Mouse (Mus musculus): ENCODE measurements around the gene Chd2. TPM values are rescaled to one million over a fixed set of nuclear protein-coding genes. Genes with fewer than 3 reads are reported as not detected.
A peak's percentile ranks its signal among the peaks of the same experiment; 100 is the strongest.
"Not testable (repeated sequence)": the region's sequence is repeated elsewhere in the genome, so short reads cannot be mapped to it uniquely, and the experiment has no call there.

The Chd2 gene
- polyA plus RNA-seq, 1 experiment from 2014 or later: 44.5 TPM

DNA sequence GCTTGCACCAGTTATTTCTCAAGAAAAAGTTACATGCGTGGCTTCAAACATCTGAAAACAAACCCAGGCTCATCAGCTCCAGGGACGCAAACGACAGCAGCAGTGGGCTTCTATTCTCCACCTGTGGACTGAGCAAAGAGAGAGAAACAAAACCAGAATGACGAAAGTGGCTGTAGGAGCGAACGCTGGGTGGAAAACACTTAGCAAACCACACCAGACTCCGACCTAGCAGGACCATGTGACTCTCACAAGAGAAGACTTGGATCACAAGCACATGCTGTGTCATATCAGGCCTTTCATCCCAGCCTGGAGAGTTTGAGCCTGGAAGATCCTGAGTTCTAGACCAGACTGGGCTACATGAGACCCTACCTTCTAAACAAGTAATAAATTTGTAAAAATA lies 41.8 kb upstream of the Chd2 start:
- Histone ChIP-seq H3K4me1 (ENCODE audit: control insufficient read depth, insufficient read depth, low read length) (peaks cover 37% of the 10 kb centered on the region), H3K9ac (ENCODE audit: low read length) (no peak overlapping the region), H3K4me2 (ENCODE audit: low read depth, low read length) (no peak overlapping the region), H3K27me3 (ENCODE audit: control insufficient read depth, insufficient read depth, low read length) (no peaks in the 10 kb centered on the region), H3K9me3 (replicated peaks; ENCODE audit: control insufficient read depth, low read length) (no peaks in the 10 kb centered on the region), H3K27ac (ENCODE audit: low read length) (peak overlapping the region; percentile 99), H3K4me3 (replicated peaks; ENCODE audit: low read length) (no peak overlapping the region), H3K36me3 (ENCODE audit: control insufficient read depth, insufficient read depth, low read length) (no peaks in the 10 kb centered on the region)
- no peak for ATAC-seq (ENCODE audit: insufficient read depth, low FRiP score)
- WGBS: 65% methylated on average over 7 of the region's 7 CpGs

DNA sequence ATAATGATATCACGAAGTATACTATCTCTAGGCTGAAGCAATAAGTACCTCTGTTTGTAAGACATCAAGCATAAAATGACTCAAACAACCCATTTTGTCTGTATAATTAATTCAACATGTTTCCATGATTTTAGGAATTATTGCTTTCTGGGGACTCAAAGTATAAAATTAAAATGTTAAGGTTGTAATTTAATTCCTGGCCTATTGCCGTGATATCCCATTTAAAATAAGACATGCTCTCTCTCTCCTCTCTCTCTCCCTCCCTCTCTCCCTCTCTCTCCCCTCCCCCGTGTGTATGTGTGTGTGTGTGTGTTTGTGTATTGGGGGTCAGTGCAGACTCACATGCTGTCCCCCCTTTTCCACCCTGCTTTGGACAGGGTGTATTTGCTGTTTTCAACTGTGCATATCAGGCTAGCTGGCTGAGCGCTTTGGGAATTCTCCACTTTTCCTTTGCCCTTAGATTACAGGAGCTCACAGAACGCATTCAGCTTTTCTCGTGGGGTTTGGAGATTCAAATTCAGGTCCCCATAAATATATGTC lies 40.3 kb upstream of the Chd2 start:
- ATAC-seq (ENCODE audit: insufficient read depth, low FRiP score): no peak
- no peak overlapping the region for H3K9ac ChIP-seq (ENCODE audit: low read length)
- H3K27me3 ChIP-seq (ENCODE audit: control insufficient read depth, insufficient read depth, low read length): no peaks in the 10 kb centered on the region
- no peaks in the 10 kb centered on the region for H3K9me3 ChIP-seq (replicated peaks; ENCODE audit: control insufficient read depth, low read length)
- no peak overlapping the region for H3K4me2 ChIP-seq (ENCODE audit: low read depth, low read length)
- H3K4me3 ChIP-seq (replicated peaks; ENCODE audit: low read length): no peak overlapping the region
- peaks cover 35% of the 10 kb centered on the region for H3K4me1 ChIP-seq (ENCODE audit: control insufficient read depth, insufficient read depth, low read length)
- H3K27ac ChIP-seq (ENCODE audit: low read length): no peak overlapping the region
- WGBS: 59% methylated on average over 6 of the region's 6 CpGs
- H3K36me3 ChIP-seq (ENCODE audit: control insufficient read depth, insufficient read depth, low read length): no peaks in the 10 kb centered on the region

- peak; percentile 56; the same call in 1 of the 2 replicates for ATAC-seq (ENCODE audit: insufficient read depth, low FRiP score)
These were observed 37.6 kb upstream of the Chd2 start for GRCm38 (mm10) chr7:73579072-73579731.

DNA sequence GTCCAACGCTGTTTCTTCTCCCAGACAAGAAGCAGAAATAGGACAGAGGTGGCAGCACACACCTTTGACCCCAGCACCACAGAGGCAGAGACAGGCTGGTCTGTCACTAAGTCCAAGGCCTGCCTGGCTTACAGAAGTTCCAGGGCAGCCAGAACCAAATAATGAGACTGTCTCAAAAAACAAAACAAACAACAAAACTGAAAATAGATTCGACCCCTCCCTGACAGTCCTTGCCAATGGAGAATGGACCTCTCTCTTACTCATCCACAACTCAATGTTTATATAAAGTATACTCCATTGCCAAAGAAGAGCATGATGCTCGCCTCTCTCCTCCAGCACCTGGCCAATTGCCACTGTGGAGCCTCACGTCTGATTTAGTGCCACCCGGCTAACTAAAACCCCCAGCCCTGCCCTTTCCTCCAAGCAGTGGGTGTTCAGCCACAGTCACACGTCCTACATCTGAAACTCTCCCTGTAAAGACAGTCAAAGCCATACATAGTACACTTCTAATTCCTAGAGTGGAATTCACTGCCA lies 36.3 kb upstream of the Chd2 start:
- no peak overlapping the region for H3K4me2 ChIP-seq (ENCODE audit: low read depth, low read length)
- no peaks in the 10 kb centered on the region for H3K36me3 ChIP-seq (ENCODE audit: control insufficient read depth, insufficient read depth, low read length)
- no peak overlapping the region for H3K4me3 ChIP-seq (replicated peaks; ENCODE audit: low read length)
- WGBS: 65% methylated on average over 6 of the region's 6 CpGs
- no peak overlapping the region for H3K9ac ChIP-seq (ENCODE audit: low read length)
- H3K9me3 ChIP-seq (replicated peaks; ENCODE audit: control insufficient read depth, low read length): no peaks in the 10 kb centered on the region
- no peak for ATAC-seq (ENCODE audit: insufficient read depth, low FRiP score)
- peaks cover 20% of the 10 kb centered on the region for H3K4me1 ChIP-seq (ENCODE audit: control insufficient read depth, insufficient read depth, low read length)
- H3K27me3 ChIP-seq (ENCODE audit: control insufficient read depth, insufficient read depth, low read length): no peaks in the 10 kb centered on the region
- H3K27ac ChIP-seq (ENCODE audit: low read length): no peak overlapping the region

More at GRCm38 (mm10) chr7:73579072-73579731, 37.6 kb upstream of the Chd2 start:
- no peaks in the 10 kb centered on the region for H3K9me3 ChIP-seq (replicated peaks; ENCODE audit: control insufficient read depth, low read length)
- no peak overlapping the region for H3K4me3 ChIP-seq (replicated peaks; ENCODE audit: low read length)
- H3K27ac ChIP-seq (ENCODE audit: low read length): peak overlapping the region; percentile 75
- peak overlapping the region; percentile 24 for H3K4me2 ChIP-seq (ENCODE audit: low read depth, low read length)
- H3K9ac ChIP-seq (ENCODE audit: low read length): no peak overlapping the region; the same call in 1 of the 2 replicates
- H3K4me1 ChIP-seq (ENCODE audit: control insufficient read depth, insufficient read depth, low read length): peaks cover 30% of the 10 kb centered on the region
- H3K27me3 ChIP-seq (ENCODE audit: control insufficient read depth, insufficient read depth, low read length): no peaks in the 10 kb centered on the region
- 25% methylated on average over 8 of the region's 8 CpGs for WGBS
- no peaks in the 10 kb centered on the region for H3K36me3 ChIP-seq (ENCODE audit: control insufficient read depth, insufficient read depth, low read length)

DNA sequence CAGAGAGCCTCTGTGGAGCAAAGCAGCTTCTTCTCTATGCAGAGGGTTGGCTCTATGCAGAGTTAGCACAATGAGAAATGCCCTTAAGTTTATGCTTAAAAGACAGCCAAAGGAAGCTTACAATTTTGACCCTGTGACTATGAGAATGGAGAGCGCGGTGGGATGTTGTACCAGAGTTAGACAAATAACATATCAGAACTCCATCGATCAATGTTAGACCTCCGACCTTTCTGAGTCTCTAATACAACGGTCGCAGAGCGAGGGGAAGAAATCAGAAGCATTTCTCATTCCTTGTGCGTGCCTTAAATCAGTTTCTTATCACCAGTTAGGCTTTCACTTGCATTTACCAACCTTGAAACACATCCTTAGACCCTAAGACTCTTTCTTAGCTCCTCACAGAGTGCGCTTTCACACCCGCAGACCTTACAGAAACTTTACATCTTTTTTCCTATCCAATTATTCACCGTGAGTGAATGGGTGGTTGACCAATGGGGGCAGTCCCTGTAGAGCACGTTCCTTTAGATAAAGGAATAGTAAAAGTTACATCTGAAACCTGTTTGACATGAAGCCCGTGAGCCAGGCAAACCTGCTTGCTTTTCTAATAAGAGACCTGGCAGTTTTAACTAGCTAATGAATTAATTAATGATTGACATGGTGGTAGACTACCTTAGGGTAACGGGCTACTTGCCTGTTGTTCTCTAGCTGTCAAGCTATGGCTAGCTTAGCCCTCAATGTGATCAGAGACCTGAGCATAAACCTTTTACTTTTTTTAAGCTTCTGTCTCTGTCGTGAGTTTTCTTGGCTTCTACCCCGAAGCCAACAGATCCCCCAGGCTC lies 34.7 kb upstream of the Chd2 start:
- no peaks in the 10 kb centered on the region for H3K36me3 ChIP-seq (ENCODE audit: control insufficient read depth, insufficient read depth, low read length)
- H3K4me1 ChIP-seq (ENCODE audit: control insufficient read depth, insufficient read depth, low read length): peaks cover 20% of the 10 kb centered on the region
- H3K27me3 ChIP-seq (ENCODE audit: control insufficient read depth, insufficient read depth, low read length): no peaks in the 10 kb centered on the region
- H3K4me3 ChIP-seq (replicated peaks; ENCODE audit: low read length): no peak overlapping the region
- ATAC-seq (ENCODE audit: insufficient read depth, low FRiP score): peak; percentile 39
- H3K9ac ChIP-seq (ENCODE audit: low read length): 0 out of 2 replicates have a peak overlapping the region, but pooled peaks have one; percentile 23
- H3K9me3 ChIP-seq (replicated peaks; ENCODE audit: control insufficient read depth, low read length): no peaks in the 10 kb centered on the region
- WGBS: 31% methylated on average over 16 of the region's 16 CpGs
- peak overlapping the region; percentile 28 for H3K4me2 ChIP-seq (ENCODE audit: low read depth, low read length)
- peak overlapping the region; percentile 61 for H3K27ac ChIP-seq (ENCODE audit: low read length)

GRCm38 (mm10) chr7:73575257-73575656 lies 33.6 kb upstream of the Chd2 start:
- H3K9me3 ChIP-seq (replicated peaks; ENCODE audit: control insufficient read depth, low read length): no peaks in the 10 kb centered on the region
- H3K27ac ChIP-seq (ENCODE audit: low read length): no peak overlapping the region
- peaks cover 20% of the 10 kb centered on the region for H3K4me1 ChIP-seq (ENCODE audit: control insufficient read depth, insufficient read depth, low read length)
- ATAC-seq (ENCODE audit: insufficient read depth, low FRiP score): no peak
- no peaks in the 10 kb centered on the region for H3K27me3 ChIP-seq (ENCODE audit: control insufficient read depth, insufficient read depth, low read length)
- no peaks in the 10 kb centered on the region for H3K36me3 ChIP-seq (ENCODE audit: control insufficient read depth, insufficient read depth, low read length)
- H3K4me3 ChIP-seq (replicated peaks; ENCODE audit: low read length): no peak overlapping the region
- 58% methylated on average over 8 of the region's 8 CpGs for WGBS
- H3K4me2 ChIP-seq (ENCODE audit: low read depth, low read length): no peak overlapping the region
- H3K9ac ChIP-seq (ENCODE audit: low read length): no peak overlapping the region

DNA sequence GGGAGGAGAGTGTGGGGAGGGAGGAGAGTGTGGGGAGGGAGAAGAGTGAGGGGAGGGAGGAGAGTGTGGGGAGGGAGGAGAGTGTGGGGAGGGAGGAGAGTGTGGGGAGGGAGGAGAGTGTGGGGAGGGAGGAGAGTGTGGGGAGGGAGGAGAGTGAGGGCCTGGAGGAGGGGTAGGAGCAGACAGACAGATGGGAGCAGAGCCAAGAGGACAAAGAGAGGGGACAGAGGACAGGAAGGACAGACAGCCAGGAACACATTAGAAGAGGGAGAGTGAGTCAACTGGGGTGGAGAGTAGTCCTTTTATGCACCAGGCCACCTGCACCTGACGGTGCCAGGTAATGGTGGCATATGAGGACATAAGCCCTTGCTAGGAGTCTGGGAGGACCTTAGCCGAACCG lies 33.0 kb upstream of the Chd2 start:
- H3K36me3 ChIP-seq (ENCODE audit: control insufficient read depth, insufficient read depth, low read length); ATAC-seq (ENCODE audit: insufficient read depth, low FRiP score); H3K27ac ChIP-seq (ENCODE audit: low read length); H3K4me2 ChIP-seq (ENCODE audit: low read depth, low read length); H3K9me3 ChIP-seq (replicated peaks; ENCODE audit: control insufficient read depth, low read length); H3K27me3 ChIP-seq (ENCODE audit: control insufficient read depth, insufficient read depth, low read length); H3K4me3 ChIP-seq (replicated peaks; ENCODE audit: low read length); H3K9ac ChIP-seq (ENCODE audit: low read length): not testable (repeated sequence)
- WGBS: 70% methylated on average over 3 of the region's 3 CpGs
- H3K4me1 ChIP-seq (ENCODE audit: control insufficient read depth, insufficient read depth, low read length): peaks cover 20% of the 10 kb centered on the region

DNA sequence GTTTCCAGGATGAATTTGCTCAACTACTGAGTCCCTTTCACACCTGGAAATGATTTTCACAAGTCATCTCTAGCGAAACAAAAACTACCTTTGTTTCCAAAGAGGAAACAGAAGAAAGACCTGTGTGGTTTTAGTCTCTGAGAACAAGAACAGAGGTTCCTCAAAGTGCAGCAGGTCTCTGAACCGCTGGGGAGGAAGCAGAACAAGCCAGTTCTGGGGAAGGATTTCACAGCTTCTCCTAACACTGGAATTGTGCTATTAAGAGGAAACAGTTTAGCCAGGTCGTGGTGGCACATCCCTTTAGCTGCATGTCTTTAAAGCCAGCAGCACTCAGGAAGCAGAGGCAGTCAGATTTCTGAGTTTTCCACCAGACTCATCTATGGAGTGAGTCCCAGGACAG lies 30.9 kb upstream of the Chd2 start:
- ATAC-seq (ENCODE audit: insufficient read depth, low FRiP score): no peak
- WGBS: 69% methylated on average over 3 of the region's 3 CpGs
- no peaks in the 10 kb centered on the region for H3K9me3 ChIP-seq (replicated peaks; ENCODE audit: control insufficient read depth, low read length)

More for the DNA sequence above, 30.9 kb upstream of the Chd2 start:
- H3K36me3 ChIP-seq (ENCODE audit: control insufficient read depth, insufficient read depth, low read length): no peaks in the 10 kb centered on the region
- H3K4me2 ChIP-seq (ENCODE audit: low read depth, low read length): no peak overlapping the region
- H3K4me1 ChIP-seq (ENCODE audit: control insufficient read depth, insufficient read depth, low read length): peaks cover 16% of the 10 kb centered on the region
- H3K27me3 ChIP-seq (ENCODE audit: control insufficient read depth, insufficient read depth, low read length): no peaks in the 10 kb centered on the region
- no peak overlapping the region for H3K4me3 ChIP-seq (replicated peaks; ENCODE audit: low read length)
- no peak overlapping the region for H3K27ac ChIP-seq (ENCODE audit: low read length)
- H3K9ac ChIP-seq (ENCODE audit: low read length): no peak overlapping the region

Measured in stomach, embryonic 16.5 days (tissue).